Mouse (Mus musculus) neural tube, embryonic 11.5 days (tissue): ENCODE measurements around the gene Prkca. TPM values are rescaled to one million over a fixed set of nuclear protein-coding genes. Genes with fewer than 3 reads are reported as not detected.

Source experiments
- ATAC-seq: fragments of 200-750 bp; cut with Nextera tagmentation; 2 replicates; pipeline ENCODE4 v1.8.0; 2017; ENCODE audit warnings: moderate number of reproducible peaks, mild to moderate bottlenecking, moderate TSS enrichment, moderate library complexity; ENCODE audit not compliant: insufficient read depth, low FRiP score, low TSS enrichment
- DNase-seq: peaks from one replicate; pipeline ENCODE4 v3.0.0-alpha.2; 2015; ENCODE audit warnings: low spot score
- H3K27ac ChIP-seq: fragments of 300-500 bp; sonication (generic); 2 replicates; pipeline ENCODE4 v1.5.1; 2014; ENCODE audit warnings: low read depth, mild to moderate bottlenecking, low read length
- H3K27me3 ChIP-seq: fragments of 300-500 bp; sonication (generic); 2 replicates; pipeline ENCODE4 v1.6.1; 2014; ENCODE audit warnings: mild to moderate bottlenecking, low read length, mixed read lengths; ENCODE audit not compliant: control insufficient read depth, insufficient read depth
- H3K36me3 ChIP-seq: fragments of 300-500 bp; sonication (generic); 2 replicates; pipeline ENCODE4 v1.6.1; 2014; ENCODE audit warnings: mild to moderate bottlenecking, low read length, moderate library complexity, mixed read lengths; ENCODE audit not compliant: control insufficient read depth, insufficient read depth
- H3K4me1 ChIP-seq: fragments of 300-500 bp; sonication (generic); 2 replicates; pipeline ENCODE4 v1.6.1; 2014; ENCODE audit warnings: low read length, mixed read lengths; ENCODE audit not compliant: control insufficient read depth, insufficient read depth
- H3K4me2 ChIP-seq: fragments of 300-500 bp; sonication (generic); 2 replicates; pipeline ENCODE4 v1.6.1; 2014; ENCODE audit warnings: low read depth, mild to moderate bottlenecking, moderate library complexity
- H3K4me3 ChIP-seq: fragments of 300-500 bp; sonication (generic); 2 replicates; pipeline ENCODE4 v1.5.1; 2014; ENCODE audit warnings: low read depth, low read length
- H3K9ac ChIP-seq: fragments of 300-500 bp; sonication (generic); 2 replicates; pipeline ENCODE4 v1.6.1; 2014; ENCODE audit warnings: mild to moderate bottlenecking, low read length
- H3K9me3 ChIP-seq: fragments of 300-500 bp; sonication (generic); 2 replicates; pipeline ENCODE4 v1.6.1; 2016; ENCODE audit warnings: low read length; ENCODE audit not compliant: control insufficient read depth
- WGBS: fragments of 180-500 bp; shearing (Covaris S2); extraction: QIAGEN DNeasy Blood & Tissue Kit; methylation state at CpG from one replicate; pipeline ENCODE4 v1.1.7; 2014; 5-methylcytosine and 5-hydroxymethylcytosine counted together
- polyA plus RNA-seq: library from polyadenylated mRNA; unstranded; fragments of >200 nt; fragmentation: Nextera tagmentation; extraction: Ambion mirVana; gene quantifications from 2 replicates; pipeline ENCODE4 v1.2.1, GENCODE M21; 2014

The Prkca gene
- polyA plus RNA-seq, 1 experiment from 2014 or later = 7.7 TPM

DNA sequence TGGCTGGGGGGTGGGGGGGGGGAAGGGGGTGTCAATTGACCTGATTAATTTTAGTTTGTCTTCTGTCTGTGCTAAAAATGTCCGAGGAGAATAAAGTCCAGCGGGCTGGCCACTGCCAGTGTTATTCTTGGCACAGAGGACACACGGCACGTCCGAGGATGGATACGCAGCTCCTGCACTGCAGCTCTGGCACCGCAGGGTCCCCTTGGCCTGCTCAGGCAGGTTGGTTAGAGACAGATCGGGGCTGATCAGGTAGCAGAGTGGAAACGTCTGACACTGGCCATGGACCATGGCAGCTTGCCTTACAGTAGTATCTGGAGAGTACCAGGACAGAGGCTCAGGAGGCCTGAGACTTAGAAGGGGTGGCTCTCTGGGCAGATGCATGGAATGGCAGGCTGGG, 393.5 kb downstream of the Prkca start:
- no peak overlapping the region for H3K27ac ChIP-seq
- no peak for ATAC-seq
- WGBS = 78% methylated on average over 9 of the region's 9 CpGs

DNA sequence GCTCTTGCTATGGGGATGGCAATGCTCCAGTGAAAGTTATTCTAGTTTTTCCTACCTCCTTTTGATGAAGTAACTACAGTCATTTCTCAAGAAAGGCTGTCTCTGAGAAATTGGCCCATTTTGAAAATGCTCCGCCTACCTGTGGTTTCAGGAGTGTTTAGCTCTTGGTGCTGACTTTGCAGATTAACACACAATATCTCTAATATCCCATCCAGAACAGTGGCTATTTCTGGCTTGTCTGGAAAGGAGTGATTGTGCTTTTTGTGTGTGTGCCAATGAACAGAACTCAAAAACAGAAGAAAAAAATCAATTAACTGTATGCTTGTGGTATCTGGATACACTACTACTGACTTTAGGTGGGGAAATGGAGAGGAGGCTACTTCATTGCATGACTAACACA, 395.8 kb downstream of the Prkca start:
- Histone ChIP-seq H3K27ac (no peak overlapping the region), H3K4me2 (no peak overlapping the region), H3K27me3 (no peaks in the 10 kb centered on the region), H3K9ac (no peak overlapping the region), H3K36me3 (no peaks in the 10 kb centered on the region), H3K4me1 (no peaks in the 10 kb centered on the region), H3K4me3 (no peak overlapping the region), H3K9me3 (no peaks in the 10 kb centered on the region)
- ATAC-seq (no peak), DNase-seq (no peak)
- WGBS = 100% methylated on average over 1 of the region's 1 CpGs

More for the DNA sequence above, 393.5 kb downstream of the Prkca start:
- no peak for DNase-seq
- no peak overlapping the region for H3K4me2 ChIP-seq
- H3K4me1 ChIP-seq = no peaks in the 10 kb centered on the region
- H3K9me3 ChIP-seq = no peaks in the 10 kb centered on the region
- H3K4me3 ChIP-seq = no peak overlapping the region
- H3K27me3 ChIP-seq = no peaks in the 10 kb centered on the region
- H3K36me3 ChIP-seq = no peaks in the 10 kb centered on the region
- no peak overlapping the region for H3K9ac ChIP-seq

DNA sequence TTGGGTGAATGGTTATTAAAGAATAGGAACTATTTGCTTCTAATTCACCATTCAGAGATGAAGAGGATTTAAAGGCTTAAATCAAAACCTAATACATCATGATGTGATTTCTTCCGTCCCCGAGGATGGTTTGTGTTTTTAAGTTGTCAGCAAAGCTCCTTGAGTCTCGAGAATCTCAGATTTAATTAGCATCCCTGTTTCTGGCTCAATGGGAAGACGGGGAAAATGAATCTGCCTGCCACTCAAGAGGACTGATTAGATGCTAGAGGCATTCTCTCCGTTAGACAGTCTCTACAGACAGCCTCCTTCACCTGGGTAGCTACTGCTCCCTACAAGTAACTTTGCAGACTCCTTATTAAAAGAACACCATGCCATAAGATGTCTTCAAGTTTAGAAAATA, 396.9 kb downstream of the Prkca start:
- Histone ChIP-seq H3K4me3 (no peak overlapping the region), H3K9ac (no peak overlapping the region), H3K36me3 (no peaks in the 10 kb centered on the region), H3K27me3 (no peaks in the 10 kb centered on the region), H3K27ac (no peak overlapping the region), H3K4me2 (no peak overlapping the region), H3K9me3 (no peaks in the 10 kb centered on the region), H3K4me1 (no peaks in the 10 kb centered on the region)
- no peak for DNase-seq
- WGBS = 78% methylated on average over 5 of the region's 5 CpGs
- ATAC-seq = no peak

DNA sequence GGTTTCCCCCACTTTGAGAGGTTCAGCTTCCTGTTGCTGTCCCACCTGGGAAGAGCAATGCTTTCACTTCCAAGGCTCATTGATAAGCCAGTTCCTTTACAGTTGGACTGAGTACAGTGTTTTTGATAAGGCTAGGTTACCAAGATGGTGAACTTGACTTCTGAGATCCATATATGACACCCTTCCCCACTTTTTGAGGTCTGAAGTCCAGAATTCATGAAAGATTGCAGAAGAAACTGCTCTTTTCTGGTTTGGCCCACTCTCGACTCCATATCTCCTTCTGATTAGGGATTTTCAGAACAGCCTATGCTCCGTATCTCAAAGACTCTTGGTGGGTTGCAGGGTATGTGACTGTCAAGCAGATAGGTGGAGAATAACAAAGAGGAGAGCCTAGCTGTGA, 406.8 kb downstream of the Prkca start:
- no peak overlapping the region for H3K27ac ChIP-seq
- ATAC-seq (no peak), DNase-seq (no peak)
- H3K4me3 ChIP-seq = no peak overlapping the region
- H3K9me3 ChIP-seq = no peaks in the 10 kb centered on the region
- no peaks in the 10 kb centered on the region for H3K36me3 ChIP-seq
- 89% methylated on average over 2 of the region's 2 CpGs for WGBS
- no peaks in the 10 kb centered on the region for H3K4me1 ChIP-seq
- H3K27me3 ChIP-seq = no peaks in the 10 kb centered on the region
- H3K4me2 ChIP-seq = no peak overlapping the region
- no peak overlapping the region for H3K9ac ChIP-seq

DNA sequence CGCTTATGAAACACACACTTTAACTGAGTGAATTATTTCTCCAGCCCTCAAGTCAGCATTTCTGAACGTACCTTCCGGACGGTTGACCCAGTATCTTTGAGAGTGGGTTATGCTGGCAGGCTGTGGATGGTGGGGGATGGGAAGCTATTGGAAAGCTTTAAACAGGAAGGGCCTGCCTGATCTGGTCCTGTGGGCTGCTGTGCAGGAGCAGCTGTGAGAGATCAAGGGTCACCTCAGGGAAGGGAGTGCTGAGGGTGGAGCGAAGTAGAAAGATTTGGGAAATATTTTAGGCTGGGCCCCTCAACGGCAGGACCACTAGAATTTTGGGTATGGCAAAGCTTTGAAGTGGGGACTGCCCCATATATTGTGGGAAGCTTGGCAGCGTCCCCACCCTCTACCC, 412.0 kb downstream of the Prkca start:
- Histone ChIP-seq H3K4me3 (no peak overlapping the region), H3K27me3 (no peaks in the 10 kb centered on the region), H3K36me3 (no peaks in the 10 kb centered on the region), H3K27ac (no peak overlapping the region), H3K4me2 (no peak overlapping the region), H3K9ac (no peak overlapping the region), H3K9me3 (no peaks in the 10 kb centered on the region), H3K4me1 (no peaks in the 10 kb centered on the region)
- 75% methylated on average over 7 of the region's 7 CpGs for WGBS
- no peak for ATAC-seq
- no peak for DNase-seq

DNA sequence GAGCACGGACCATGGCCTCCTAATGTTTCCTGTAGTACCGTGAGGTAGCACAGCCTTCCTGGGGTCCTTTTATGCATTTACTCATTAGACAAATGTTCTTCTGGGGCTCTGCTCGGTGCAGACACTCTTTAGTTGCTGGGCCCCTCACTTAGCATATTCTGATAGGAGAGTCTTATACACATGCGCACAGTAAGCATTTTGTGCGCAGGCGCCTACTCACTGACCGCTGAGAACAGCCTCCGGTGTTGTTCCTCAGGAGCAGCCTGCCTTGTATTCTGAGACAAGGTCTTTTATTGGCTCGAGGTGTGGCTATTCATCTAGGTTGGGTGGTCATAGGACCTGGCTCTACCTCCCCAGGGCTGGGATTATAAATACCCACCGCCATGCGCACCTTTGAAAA, 412.4 kb downstream of the Prkca start:
- ATAC-seq (no peak), DNase-seq (no peak)
- Histone ChIP-seq H3K36me3 (no peaks in the 10 kb centered on the region), H3K4me1 (no peaks in the 10 kb centered on the region), H3K4me3 (no peak overlapping the region), H3K27me3 (no peaks in the 10 kb centered on the region), H3K9me3 (no peaks in the 10 kb centered on the region), H3K4me2 (no peak overlapping the region), H3K9ac (no peak overlapping the region), H3K27ac (no peak overlapping the region)
- 90% methylated on average over 11 of the region's 11 CpGs for WGBS

DNA sequence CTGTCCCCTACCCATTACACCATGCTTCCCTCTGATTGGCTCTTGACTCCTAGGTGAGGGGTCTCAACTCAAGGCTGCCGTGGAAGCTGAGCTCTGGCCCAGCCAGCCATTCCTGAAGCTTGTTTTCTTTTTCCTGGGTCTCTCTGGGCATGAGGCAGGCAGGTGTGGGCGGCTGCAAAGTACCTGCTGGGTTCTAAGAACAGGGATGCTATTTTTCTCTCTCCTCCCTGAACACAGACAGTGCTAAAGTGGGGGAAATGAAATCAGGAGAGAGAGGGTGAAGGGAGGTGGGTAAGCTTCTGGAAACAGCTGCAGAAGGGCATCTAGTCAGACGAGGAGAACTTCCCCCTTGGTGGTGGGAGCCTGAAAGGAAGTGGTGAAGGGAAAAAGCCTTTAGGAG, 414.0 kb downstream of the Prkca start:
- 59% methylated on average over 3 of the region's 3 CpGs for WGBS
- DNase-seq = no peak
- ATAC-seq = no peak

DNA sequence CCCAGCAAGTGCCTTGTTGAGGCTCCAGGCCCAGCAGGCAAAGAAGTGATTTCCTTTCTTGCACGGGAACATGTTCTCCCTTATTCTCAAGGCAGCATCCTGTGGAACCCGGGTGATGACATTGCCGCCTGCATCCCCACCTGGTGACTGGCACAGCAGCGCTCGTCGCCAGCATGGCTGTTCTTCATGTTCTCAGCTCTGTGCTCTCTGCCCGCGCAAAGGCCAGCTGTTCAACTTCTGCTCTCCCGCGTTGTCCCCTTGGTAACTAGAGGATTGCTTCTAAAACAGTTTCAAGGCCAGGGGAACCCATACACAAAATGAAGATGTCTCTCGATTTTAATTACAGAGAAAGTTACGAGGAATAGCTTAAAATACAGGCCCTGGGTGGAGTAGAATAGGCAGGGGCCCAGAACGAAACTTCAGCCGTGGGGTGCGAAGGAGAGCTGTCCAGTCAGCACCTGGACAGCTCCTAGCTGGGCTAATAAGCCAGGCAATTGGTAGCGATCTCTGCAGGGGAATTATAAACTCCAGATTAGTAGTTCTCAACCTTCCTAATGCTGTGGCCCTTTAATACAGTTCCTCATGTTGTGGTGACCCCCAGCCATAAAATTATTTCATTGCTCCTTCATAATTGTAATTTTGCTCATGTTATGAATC, 423.7 kb downstream of the Prkca start:
- Histone ChIP-seq H3K9ac (no peak overlapping the region), H3K27ac (no peak overlapping the region), H3K4me2 (no peak overlapping the region), H3K36me3 (no peaks in the 10 kb centered on the region), H3K9me3 (no peaks in the 10 kb centered on the region), H3K4me3 (no peak overlapping the region), H3K4me1 (no peaks in the 10 kb centered on the region; the same call in 1 of the 2 replicates), H3K27me3 (no peaks in the 10 kb centered on the region)
- ATAC-seq (no peak), DNase-seq (peak; percentile 42)
- 48% methylated on average over 16 of the region's 16 CpGs for WGBS

More for the DNA sequence above, 414.0 kb downstream of the Prkca start:
- Histone ChIP-seq H3K4me1 (no peaks in the 10 kb centered on the region), H3K9ac (no peak overlapping the region), H3K4me3 (no peak overlapping the region), H3K36me3 (no peaks in the 10 kb centered on the region), H3K9me3 (no peaks in the 10 kb centered on the region), H3K4me2 (no peak overlapping the region), H3K27ac (no peak overlapping the region), H3K27me3 (no peaks in the 10 kb centered on the region)

DNA sequence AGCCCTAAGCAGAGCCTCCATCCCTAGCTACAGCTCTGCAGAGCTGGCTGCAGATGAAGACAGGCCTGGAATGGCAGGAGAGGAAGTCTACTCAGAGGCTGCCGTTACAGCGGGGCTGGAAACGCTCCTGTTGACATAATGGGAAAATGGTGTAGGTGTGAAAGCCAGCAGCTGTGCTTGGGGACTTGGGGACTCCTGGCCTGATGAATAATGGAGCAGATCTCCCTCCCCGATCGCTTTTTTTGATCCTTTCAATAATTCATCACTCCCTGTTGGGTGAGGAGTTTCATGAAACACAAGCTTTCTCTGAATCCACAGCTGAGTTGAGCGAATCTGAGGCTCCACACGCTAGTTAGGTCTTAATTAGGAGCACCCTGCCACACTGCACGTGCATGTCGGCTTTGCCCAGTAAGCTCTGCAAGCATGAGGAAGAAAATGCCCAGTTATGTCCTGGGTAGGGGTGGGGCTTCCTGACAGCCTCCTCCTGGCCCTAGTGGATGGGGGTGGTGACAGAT, 425.9 kb downstream of the Prkca start:
- Histone ChIP-seq H3K4me3 (no peak overlapping the region), H3K9ac (no peak overlapping the region), H3K27me3 (peaks cover 12% of the 10 kb centered on the region), H3K4me1 (no peaks in the 10 kb centered on the region; the same call in 1 of the 2 replicates), H3K4me2 (no peak overlapping the region), H3K36me3 (no peaks in the 10 kb centered on the region), H3K9me3 (no peaks in the 10 kb centered on the region), H3K27ac (no peak overlapping the region)
- WGBS = 61% methylated on average over 9 of the region's 9 CpGs
- DNase-seq (peak; percentile 21), ATAC-seq (no peak)
